Mouse (Mus musculus) hindbrain, embryonic 15.5 days (tissue): ENCODE results near the gene Cdc42bpa. TPM values are rescaled to one million over a fixed set of nuclear protein-coding genes. Genes with fewer than 3 reads are reported as not detected.

Experiments
- ATAC-seq: fragments of 200-750 bp; cut with Nextera tagmentation; 2 replicates; pipeline ENCODE4 v1.8.0; 2017; ENCODE audit warnings: low read depth, moderate number of reproducible peaks, moderate TSS enrichment; ENCODE audit not compliant: low FRiP score
- H3K27ac ChIP-seq: fragments of 300-500 bp; sonication (generic); replicated peaks from 2 replicates; pipeline ENCODE4 v1.5.1; 2015; ENCODE audit warnings: mild to moderate bottlenecking, inconsistent platforms
- H3K27me3 ChIP-seq: fragments of 300-500 bp; sonication (generic); 2 replicates; pipeline ENCODE4 v1.6.1; 2015; ENCODE audit warnings: control low read depth, inconsistent platforms
- H3K36me3 ChIP-seq: fragments of 300-500 bp; sonication (generic); 2 replicates; pipeline ENCODE4 v1.6.1; 2015; ENCODE audit warnings: control low read depth, inconsistent platforms
- H3K4me1 ChIP-seq: fragments of 300-500 bp; sonication (generic); replicated peaks from 2 replicates; pipeline ENCODE4 v1.6.1; 2015; ENCODE audit warnings: control low read depth, inconsistent platforms
- H3K4me2 ChIP-seq: fragments of 300-500 bp; sonication (generic); 2 replicates; pipeline ENCODE4 v1.6.1; 2015; ENCODE audit warnings: moderate library complexity, mild to moderate bottlenecking, inconsistent platforms
- H3K4me3 ChIP-seq: fragments of 300-500 bp; sonication (generic); 2 replicates; pipeline ENCODE4 v1.5.1; 2015; ENCODE audit warnings: mild to moderate bottlenecking, inconsistent platforms
- H3K9ac ChIP-seq: fragments of 300-500 bp; sonication (generic); 2 replicates; pipeline ENCODE4 v1.6.1; 2015; ENCODE audit warnings: inconsistent platforms
- H3K9me3 ChIP-seq: fragments of 300-500 bp; sonication (generic); 2 replicates; pipeline ENCODE4 v1.6.1; 2016; ENCODE audit warnings: control low read depth, inconsistent platforms
- WGBS: fragments of 180-500 bp; shearing (Covaris S2); methylation state at CpG from one replicate; pipeline ENCODE4 v1.1.7; 2015; 5-methylcytosine and 5-hydroxymethylcytosine counted together
- polyA plus RNA-seq: library from polyadenylated mRNA; unstranded; fragments of >200 nt; fragmentation: Nextera tagmentation; extraction: Ambion mirVana; gene quantifications from 2 replicates; pipeline ENCODE4 v1.2.1, GENCODE M21; 2015

The Cdc42bpa gene
- polyA plus RNA-seq, 1 experiment from 2014 or later = 26.0 TPM

DNA sequence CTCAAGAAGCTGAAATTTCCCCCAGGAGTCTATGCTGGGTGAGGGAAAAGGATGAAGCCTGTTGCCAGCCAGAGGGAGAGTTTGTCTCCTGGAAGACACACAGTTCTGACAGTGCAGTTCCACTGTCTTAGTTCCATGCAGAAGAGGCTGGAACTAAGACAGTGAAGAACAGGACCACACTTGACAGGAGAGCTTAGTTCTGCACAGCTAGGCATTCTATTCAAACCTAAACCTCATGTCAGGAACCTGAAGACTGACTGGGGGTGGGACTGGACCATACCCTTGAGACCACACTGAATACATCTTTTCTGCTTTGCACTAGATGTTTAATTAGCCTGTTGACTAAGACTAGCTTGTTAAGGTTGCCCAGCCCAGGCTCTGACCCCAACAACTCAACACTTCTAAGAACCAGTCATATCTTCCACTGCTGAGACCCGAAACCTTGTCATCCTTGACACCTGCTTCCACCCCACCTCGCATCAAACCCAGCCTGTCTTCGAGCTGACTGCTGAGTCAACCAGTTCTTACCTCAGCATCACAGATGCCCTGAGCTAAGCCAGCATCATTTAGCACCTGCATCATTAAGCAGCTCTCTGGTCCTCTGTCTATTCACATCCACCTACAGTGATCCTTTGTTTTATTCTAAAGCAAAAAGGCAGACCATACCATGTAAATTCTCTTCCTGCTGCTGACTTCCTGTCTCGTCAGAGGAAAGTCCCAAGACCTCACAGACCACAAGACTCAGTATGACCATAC lies 238.9 kb downstream of the Cdc42bpa start, which contains the start of gene Coq8a:
TSS of gene Coq8a (minus strand) at position 644 of the 756 bp plus-strand sequence.
- H3K4me3 ChIP-seq = no peak within 1 kb of the TSS
- no peaks in the 10 kb centered on the region for H3K9me3 ChIP-seq
- WGBS = 67% methylated on average over 4 of the region's 4 CpGs
- H3K27me3 ChIP-seq = 0 out of 2 replicates have a peak, but pooled peaks cover 2% of the 10 kb centered on the region
- H3K9ac ChIP-seq = no peak within 1 kb of the TSS
- no peak for ATAC-seq
- no peak within 1 kb of the TSS for H3K27ac ChIP-seq
- peaks cover 14% of the 10 kb centered on the region for H3K4me1 ChIP-seq
- 0 out of 2 replicates have a peak, but pooled peaks cover under 1% of the 10 kb centered on the region for H3K36me3 ChIP-seq
- no peak within 1 kb of the TSS for H3K4me2 ChIP-seq

- peaks cover 5% of the 10 kb centered on the region; the same call in 1 of the 2 replicates for H3K36me3 ChIP-seq
- H3K4me3 ChIP-seq = no peak overlapping the region
- WGBS = 75% methylated on average over 4 of the region's 4 CpGs
- H3K9me3 ChIP-seq = no peaks in the 10 kb centered on the region
- H3K4me1 ChIP-seq = peaks cover 14% of the 10 kb centered on the region
- H3K27ac ChIP-seq = no peak overlapping the region
- no peaks in the 10 kb centered on the region for H3K27me3 ChIP-seq
- no peak for ATAC-seq
- H3K4me2 ChIP-seq = no peak overlapping the region
- H3K9ac ChIP-seq = no peak overlapping the region
Observed at GRCm38 (mm10) chr1:180199715-180200050, 239.4 kb downstream of the Cdc42bpa start.

DNA sequence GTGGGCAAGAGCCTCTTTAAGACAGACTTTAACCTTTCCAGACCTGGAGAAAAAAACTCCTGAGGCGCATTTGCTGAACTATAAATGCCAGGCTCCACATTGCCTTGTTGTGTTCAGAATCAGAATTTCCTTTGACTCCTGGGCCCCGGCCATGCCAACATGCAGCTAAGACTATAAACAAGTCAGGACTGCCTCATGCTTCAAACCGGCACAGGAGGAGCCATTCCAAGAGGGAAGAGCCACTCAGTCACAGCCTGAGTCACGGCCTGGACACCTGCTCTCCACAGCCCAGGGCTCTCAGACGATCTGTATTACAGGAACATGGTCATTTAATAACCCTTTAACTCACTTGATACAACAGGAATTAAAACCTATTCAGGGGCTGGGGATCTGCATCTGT lies 240.4 kb downstream of the Cdc42bpa start:
- H3K27me3 ChIP-seq = no peaks in the 10 kb centered on the region
- 74% methylated on average over 5 of the region's 5 CpGs for WGBS
- H3K4me2 ChIP-seq = no peak overlapping the region
- ATAC-seq = no peak
- peaks cover 5% of the 10 kb centered on the region; the same call in 1 of the 2 replicates for H3K36me3 ChIP-seq
- H3K9ac ChIP-seq = no peak overlapping the region
- no peaks in the 10 kb centered on the region for H3K9me3 ChIP-seq
- H3K4me1 ChIP-seq = peaks cover 5% of the 10 kb centered on the region; the same call in 1 of the 2 replicates
- H3K27ac ChIP-seq = no peak overlapping the region
- no peak overlapping the region for H3K4me3 ChIP-seq

DNA sequence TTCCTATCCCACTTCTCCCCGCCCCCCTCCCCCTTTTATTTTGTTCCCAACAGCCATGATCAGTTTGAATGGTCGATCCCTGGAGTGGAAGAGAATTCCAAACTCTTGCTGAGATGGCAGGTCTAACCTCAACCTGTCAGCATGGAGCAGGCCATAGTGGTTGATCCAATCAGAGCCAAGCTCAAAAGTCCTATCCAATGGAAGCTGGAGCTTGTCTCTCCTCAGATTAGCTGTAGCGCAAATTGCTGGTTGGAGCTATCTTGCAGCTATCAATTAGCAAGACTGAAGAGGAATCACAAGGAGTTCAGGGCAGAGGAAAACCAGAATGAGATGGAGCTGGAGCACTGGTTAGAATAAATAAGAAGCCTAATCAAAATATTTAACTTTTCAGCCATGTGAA lies 248.1 kb downstream of the Cdc42bpa start:
- no peak for ATAC-seq
- H3K4me1 ChIP-seq = no peaks in the 10 kb centered on the region

GRCm38 (mm10) chr1:180210031-180210432 lies 249.8 kb downstream of the Cdc42bpa start:
- no peak for ATAC-seq

More for the DNA sequence above, 248.1 kb downstream of the Cdc42bpa start:
- no peak overlapping the region for H3K4me3 ChIP-seq
- H3K9me3 ChIP-seq = no peaks in the 10 kb centered on the region
- H3K9ac ChIP-seq = no peak overlapping the region
- 84% methylated on average over 3 of the region's 3 CpGs for WGBS
- H3K27ac ChIP-seq = no peak overlapping the region
- peaks cover 5% of the 10 kb centered on the region; the same call in 1 of the 2 replicates for H3K36me3 ChIP-seq
- H3K4me2 ChIP-seq = no peak overlapping the region
- H3K27me3 ChIP-seq = no peaks in the 10 kb centered on the region

GRCm38 (mm10) chr1:180210781-180211271 lies 250.6 kb downstream of the Cdc42bpa start:
- Histone ChIP-seq H3K9ac (no peak overlapping the region), H3K4me1 (no peaks in the 10 kb centered on the region), H3K4me2 (no peak overlapping the region), H3K27ac (no peak overlapping the region), H3K9me3 (no peaks in the 10 kb centered on the region), H3K27me3 (no peaks in the 10 kb centered on the region), H3K36me3 (no peaks in the 10 kb centered on the region), H3K4me3 (no peak overlapping the region)
- WGBS = 85% methylated on average over 9 of the region's 9 CpGs
- ATAC-seq = no peak

More at GRCm38 (mm10) chr1:180210031-180210432, 249.8 kb downstream of the Cdc42bpa start:
- H3K36me3 ChIP-seq = no peaks in the 10 kb centered on the region
- H3K4me3 ChIP-seq = no peak overlapping the region
- no peaks in the 10 kb centered on the region for H3K9me3 ChIP-seq
- H3K27ac ChIP-seq = no peak overlapping the region
- no peak overlapping the region for H3K9ac ChIP-seq
- WGBS = 84% methylated on average over 4 of the region's 4 CpGs
- no peaks in the 10 kb centered on the region for H3K27me3 ChIP-seq
- no peak overlapping the region for H3K4me2 ChIP-seq
- no peaks in the 10 kb centered on the region for H3K4me1 ChIP-seq

- H3K27ac ChIP-seq = no peak overlapping the region
- no peaks in the 10 kb centered on the region for H3K4me1 ChIP-seq
- H3K4me2 ChIP-seq = no peak overlapping the region
- no peak overlapping the region for H3K9ac ChIP-seq
- WGBS = 95% methylated on average over 5 of the region's 5 CpGs
- no peaks in the 10 kb centered on the region for H3K9me3 ChIP-seq
- no peaks in the 10 kb centered on the region for H3K36me3 ChIP-seq
- no peaks in the 10 kb centered on the region for H3K27me3 ChIP-seq
- H3K4me3 ChIP-seq = no peak overlapping the region
- ATAC-seq = no peak
Observed at GRCm38 (mm10) chr1:180212911-180213310, 252.6 kb downstream of the Cdc42bpa start.

GRCm38 (mm10) chr1:180215044-180215443 lies 254.8 kb downstream of the Cdc42bpa start:
- no peaks in the 10 kb centered on the region for H3K36me3 ChIP-seq
- H3K9me3 ChIP-seq = no peaks in the 10 kb centered on the region
- 15% methylated on average over 4 of the region's 4 CpGs for WGBS
- H3K27ac ChIP-seq = no peak overlapping the region
- H3K9ac ChIP-seq = no peak overlapping the region
- no peak overlapping the region for H3K4me3 ChIP-seq
- H3K4me2 ChIP-seq = no peak overlapping the region
- 0 out of 2 replicates have a peak, but pooled peaks have one; percentile 48 for ATAC-seq
- no peaks in the 10 kb centered on the region for H3K27me3 ChIP-seq
- no peaks in the 10 kb centered on the region for H3K4me1 ChIP-seq

Other genes starting within 250 kb of the Cdc42bpa start
- 0.05 and 0.07 TPM in 2 replicates for gene Kif28, start 215.2 kb upstream of the Cdc42bpa start, polyA plus RNA-seq
- gene Gm10518, start 157.1 kb upstream of the Cdc42bpa start, polyA plus RNA-seq = 0.16 and 0.21 TPM in 2 replicates
- 16.5 and 17.0 TPM in 2 replicates for gene Ahctf1, start 156.8 kb upstream of the Cdc42bpa start, polyA plus RNA-seq
- gene Coq8a, start 239.1 kb downstream of the Cdc42bpa start, polyA plus RNA-seq = 2.3 and 2.6 TPM in 2 replicates